Mouse (Mus musculus) lung, postnatal 10 days (tissue): ENCODE results near the gene Atp6v0a1.

Experiments used
- DNase-seq: peaks from one replicate; pipeline ENCODE4 v3.0.0; 2021

The Atp6v0a1 gene

DNA sequence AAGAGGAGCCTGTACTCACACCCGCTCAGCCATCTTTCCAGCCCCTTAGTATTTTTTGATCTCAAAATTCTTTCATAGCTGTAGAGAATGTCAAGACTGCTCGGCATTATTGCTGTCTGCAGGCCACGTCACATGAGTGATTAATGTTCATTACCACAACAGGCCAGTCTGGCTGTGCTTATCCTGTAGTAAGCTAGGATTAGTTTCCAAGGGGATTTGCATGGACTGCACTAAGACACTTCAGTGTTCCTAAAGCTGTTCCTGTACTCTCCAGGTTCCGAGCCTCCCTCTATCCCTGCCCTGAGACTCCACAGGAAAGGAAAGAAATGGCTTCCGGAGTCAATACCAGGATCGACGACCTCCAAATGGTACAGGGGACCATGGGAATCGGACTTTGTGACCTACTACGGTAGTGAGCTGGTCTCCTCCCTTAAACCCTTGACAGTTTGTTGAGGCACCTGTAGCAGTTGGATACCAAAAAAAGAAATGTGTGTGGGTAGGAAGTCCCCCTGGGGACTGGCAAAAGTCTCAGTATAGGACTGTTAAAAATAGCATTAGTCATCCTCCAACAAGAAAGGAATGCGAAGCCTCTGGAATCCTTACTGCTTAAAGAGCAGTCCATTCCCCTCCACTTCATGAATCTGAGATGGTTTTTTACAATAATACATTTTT lies 21.0 kb downstream of the Atp6v0a1 start:
- DNase-seq, result no peak

DNA sequence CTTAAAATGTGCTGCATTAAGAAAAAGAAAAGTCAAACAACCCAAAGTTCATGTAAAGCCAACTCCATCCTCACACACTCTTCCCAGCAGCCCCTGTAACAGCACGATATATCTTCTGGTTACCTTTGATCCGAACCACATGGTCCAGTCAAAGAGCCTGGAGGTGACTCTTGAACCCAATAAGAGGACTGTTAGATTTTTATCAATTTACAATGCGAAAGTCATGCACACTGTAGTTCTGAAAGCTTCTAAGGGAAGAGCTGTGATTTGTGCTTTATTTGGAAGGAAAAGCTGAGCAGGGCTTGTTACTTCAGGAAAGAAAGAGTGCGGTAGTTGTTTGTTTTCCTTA lies 21.5 kb downstream of the Atp6v0a1 start:
- DNase-seq, result no peak

DNA sequence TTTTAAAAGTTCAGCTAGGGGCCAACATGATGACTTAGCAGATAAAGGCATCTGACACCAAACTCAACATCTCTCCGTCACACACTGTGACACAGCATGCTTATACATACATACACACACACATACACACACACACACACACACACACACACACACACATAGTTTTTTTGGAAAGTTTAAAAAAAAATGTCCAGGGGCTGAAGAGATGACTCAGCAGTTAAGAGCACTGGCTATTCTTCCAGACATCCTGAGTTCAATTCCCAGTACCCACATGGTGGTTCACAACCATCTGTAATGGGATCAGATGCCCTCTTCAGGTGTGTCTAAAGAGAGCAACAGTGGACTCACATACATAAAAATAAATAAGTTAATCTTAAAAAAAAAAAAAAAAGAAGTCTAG lies 22.2 kb downstream of the Atp6v0a1 start:
- DNase-seq, result no peak

DNA sequence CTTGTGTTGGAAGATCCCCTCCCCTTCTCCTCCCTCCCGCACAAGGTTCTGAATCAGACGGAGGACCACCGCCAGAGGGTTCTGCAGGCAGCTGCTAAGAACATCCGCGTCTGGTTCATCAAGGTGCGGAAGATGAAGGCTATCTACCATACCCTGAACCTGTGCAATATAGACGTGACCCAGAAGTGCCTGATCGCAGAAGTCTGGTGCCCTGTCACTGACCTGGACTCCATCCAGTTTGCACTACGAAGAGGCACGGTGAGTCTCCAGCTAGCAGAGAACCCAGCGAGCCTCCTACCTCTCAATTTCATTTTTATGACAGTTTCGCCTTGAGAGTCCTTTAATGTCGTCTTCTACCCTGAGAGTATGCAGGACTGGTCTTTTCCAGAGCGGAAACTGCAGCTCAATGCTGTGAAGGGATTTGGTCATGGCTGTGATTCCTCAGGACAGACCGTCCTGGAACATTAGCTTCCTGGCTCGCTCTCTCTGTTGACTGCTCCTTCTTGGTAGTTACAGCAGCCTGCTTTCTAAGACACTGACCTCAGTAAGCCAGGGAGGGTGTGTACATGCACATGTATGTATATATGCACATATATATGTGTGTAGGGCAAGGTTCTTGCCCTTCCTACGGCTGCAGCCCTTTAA lies 24.7 kb downstream of the Atp6v0a1 start:
- DNase-seq, result no peak

DNA sequence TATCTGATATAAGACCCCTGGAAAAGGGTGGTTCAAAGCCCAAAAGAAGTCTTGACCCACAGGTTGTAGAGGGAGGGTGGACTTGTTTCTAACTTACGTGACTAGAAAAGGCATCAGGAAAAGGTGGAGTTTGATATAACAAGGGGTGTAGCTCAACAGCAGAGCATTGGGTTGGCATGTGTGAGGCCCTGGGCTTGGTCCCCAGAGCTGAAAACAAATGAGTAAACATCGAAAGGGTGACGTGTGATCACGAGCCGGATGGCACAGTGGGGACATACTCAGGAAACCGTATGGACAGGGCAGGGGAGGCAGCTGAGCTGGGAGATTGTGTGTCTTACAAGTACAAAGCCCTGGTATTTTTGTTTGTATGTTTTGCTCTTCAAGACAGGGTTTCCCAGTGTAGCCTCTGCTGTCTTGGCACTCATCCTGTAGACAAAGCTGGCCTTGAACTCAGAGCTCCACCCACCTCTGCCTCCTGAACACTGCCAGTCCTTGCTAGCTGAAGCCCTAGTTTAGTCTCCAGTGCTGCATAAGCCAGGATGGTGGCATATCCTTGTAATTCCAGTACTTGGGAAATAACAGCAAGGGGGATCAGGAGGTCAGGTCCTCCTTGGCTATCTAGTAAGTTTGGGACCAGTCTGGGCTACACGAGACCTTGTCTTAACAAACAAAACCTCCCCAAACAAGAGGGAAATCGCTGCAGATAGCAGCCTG lies 25.5 kb downstream of the Atp6v0a1 start:
- no peak for DNase-seq

DNA sequence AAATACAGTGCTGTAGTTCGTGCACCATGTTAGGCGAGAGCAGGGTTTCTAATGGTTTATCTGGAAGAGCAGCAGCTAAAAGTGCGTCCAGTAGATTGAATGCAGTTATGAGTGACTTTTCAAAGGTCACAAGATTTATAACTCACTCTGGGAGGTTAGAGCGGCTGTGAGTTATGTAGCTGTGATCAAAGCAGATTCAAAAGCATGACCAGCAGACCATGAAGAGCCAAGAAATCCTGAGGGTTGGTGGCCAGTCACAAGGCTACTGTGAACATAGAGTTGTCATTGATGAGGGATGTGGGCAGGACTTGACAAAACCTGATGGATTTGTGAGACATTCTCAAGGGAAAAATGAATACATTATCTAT lies 26.1 kb downstream of the Atp6v0a1 start:
- no peak for DNase-seq

DNA sequence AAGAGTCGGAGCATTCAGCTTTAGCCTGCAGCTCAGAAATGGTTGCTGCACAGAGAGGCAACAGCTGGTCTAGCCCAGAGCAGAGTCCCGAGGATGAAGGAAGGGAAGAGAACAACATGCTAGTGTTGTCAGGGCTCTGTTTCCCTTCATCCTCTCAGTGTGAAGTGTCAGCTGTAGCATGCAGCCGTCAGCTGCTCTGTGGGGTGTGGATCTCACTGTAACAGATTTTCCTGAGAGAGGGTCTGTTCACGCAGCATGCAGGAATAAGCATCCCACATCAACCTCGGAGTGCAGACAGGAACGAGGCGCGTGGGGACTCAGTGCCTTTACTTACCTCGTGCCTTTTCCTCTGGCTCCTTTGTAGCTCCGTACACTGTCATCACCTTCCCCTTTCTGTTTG lies 28.5 kb downstream of the Atp6v0a1 start:
- no peak for DNase-seq

DNA sequence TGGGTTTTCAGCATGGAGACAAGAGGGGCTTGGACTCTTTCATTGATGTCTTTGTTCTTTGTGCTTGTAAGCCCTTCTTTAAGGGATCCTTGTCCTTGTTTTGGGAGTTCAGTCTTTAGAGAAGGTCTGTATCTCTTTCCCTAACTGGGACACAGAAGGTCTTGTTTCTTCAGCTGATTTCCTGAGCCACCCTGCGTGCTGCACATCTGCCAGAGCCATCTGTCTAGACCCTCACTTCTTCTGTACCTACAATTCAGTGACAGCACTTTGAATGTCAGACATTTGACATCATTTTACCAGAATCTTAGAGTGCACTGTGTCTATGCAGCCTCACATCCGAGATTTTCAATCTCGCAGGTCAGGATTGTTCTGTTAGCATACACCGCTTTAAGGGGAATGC lies 36.6 kb downstream of the Atp6v0a1 start:
- DNase-seq, result no peak

DNA sequence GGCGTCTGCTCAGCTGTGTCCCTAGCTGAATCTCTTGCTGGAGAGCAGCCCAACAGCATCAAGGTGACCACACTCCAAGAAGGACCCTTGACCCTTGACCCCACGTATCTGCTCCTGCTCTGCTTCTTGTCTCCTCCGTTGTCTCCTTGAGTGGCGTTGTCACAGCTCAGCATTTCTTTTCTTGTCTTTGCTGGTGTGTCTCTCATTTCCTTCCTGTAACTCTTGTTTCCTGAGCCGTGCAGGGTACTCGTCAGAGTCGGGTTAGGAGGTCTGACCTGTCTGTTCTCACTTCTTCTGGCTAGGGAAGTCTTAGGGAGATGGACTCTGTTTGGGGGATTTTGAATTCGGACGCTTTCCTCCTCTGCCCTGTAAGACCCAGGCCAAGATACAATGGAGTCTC lies 37.2 kb downstream of the Atp6v0a1 start:
- DNase-seq, result no peak

DNA sequence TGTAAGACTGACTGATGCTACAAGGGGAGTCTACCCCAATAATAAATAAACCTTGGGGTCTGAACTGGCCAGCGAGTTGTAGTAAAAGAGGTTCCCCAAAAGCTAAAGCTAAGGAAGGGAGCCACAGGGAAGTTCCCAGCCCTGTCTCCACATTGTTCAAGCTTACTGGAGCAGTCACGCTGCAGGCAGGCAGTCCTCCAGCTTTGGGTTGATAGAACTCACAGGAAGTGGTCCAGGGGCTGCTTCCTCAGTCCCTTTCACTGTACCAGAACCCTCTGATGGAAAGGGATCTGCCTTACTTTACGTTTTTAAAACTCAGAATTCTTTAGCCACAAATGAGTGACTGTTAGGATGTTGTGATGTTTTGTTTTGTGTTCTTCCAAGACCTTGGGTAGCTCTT lies 38.2 kb downstream of the Atp6v0a1 start:
- DNase-seq, result no peak

DNA sequence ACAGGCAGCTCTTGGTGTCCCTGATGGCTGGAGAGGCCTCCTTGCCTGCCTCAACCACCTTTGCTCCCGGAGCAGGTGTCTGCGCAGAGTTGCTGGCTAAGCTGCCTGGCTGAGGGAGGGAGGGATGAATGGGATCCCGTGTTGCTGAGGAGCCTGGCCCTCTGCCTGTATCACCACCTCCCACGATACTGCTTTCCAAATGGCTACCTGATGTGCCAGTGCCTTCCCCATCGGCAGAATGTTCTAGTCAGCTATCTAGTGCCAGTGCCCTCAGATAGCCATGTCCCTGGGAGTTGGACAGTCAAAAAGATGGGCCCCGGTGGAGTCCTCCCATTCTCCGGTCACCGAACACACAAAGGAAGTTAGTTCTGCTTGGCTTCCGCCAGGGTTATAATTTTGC lies 41.1 kb downstream of the Atp6v0a1 start:
- DNase-seq, result no peak

DNA sequence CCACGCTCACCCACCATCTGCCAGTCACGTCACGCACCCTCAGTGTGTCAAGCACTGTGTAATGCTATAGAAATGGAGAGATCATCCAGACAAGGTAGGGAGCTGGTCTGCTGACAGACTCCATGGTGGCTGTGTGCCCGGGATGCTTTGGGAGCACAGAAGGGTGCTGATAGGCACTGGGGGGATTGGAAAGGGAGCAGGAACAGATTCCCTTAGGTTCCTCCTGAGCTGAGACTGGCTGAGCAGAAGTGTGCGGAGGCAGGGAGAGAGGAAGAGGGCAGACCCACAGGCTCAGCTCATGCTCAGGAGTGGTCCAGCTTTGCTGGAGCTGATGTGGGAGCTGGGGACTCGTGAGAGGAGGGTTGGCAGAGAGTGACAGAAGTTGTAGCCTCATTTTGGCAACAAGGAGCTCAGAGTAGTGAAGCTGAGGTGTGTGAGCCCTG lies 41.8 kb downstream of the Atp6v0a1 start:
- DNase-seq, result no peak

DNA sequence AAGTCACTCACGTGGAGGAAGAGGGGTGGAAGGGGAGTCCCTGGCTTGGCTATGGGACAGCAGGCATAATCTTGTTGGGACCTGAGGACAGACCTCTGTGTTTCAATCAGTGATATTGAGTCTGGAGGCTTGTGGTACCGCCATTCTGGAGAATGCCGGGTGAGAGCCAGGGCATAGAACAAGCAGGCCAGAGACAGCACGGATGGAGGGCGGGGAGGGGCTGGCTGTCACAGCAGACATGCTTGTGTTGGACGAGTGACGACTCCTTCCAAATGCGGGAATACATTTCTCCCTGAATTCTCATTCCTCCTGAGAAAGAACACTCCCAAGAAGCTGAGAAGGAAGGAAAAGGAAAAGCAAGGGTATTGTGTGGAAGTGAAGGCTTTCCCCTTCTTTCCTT lies 42.4 kb downstream of the Atp6v0a1 start:
- no peak for DNase-seq

DNA sequence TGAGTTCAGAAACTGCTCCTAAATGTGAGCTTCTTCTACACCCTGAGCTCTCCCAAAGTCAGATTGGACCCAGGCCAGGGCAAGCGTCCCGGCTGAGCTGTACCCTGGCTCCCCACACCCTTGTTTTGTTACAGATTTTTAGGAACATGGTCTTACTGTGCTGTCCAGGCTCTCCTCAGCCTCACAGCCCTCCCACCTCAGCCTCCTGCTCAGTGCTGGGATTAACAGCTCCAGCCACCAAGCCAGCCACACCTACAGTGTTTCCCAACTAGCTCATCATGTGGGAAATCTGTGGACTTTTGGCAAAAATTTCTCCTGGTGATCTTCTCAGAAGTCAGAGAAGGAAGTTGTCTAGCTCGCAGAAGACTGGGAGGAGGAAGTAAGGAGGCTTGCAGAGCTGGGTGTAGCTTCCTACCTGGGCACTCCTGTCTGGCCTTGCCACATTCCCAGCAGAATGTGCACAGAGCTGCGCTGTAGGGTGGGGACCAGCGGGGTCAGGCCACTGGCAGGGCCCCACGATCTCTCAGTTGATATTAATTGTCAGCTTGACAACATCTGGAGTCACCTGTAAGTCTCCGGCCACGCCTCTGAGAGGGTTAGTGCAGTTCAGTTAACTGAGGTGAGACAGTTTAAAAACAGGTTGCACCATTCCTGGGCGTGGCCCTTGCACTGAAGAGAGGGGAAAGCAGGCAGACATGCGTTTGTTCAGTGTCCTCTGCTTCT lies 43.7 kb downstream of the Atp6v0a1 start:
- DNase-seq, result peak; percentile 62

DNA sequence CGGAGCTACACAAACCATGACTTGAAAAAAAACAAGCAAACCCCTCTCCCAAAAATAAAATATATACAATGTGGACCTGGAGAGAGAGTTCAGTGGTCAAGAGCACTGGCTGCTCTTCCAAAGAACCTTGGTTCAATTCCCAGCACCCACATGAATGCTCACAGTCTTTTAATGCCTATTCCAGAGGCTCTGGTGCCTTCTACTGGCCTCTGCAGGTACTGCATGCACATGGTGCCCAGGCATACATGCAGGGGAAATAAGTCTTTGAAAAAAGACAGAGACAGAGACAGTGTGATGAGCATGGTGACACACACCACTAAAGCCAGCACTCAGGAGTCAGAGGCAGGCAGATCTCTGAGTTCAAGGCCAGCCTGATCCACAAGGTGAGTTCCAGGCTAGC lies 44.7 kb downstream of the Atp6v0a1 start:
- DNase-seq, result no peak

DNA sequence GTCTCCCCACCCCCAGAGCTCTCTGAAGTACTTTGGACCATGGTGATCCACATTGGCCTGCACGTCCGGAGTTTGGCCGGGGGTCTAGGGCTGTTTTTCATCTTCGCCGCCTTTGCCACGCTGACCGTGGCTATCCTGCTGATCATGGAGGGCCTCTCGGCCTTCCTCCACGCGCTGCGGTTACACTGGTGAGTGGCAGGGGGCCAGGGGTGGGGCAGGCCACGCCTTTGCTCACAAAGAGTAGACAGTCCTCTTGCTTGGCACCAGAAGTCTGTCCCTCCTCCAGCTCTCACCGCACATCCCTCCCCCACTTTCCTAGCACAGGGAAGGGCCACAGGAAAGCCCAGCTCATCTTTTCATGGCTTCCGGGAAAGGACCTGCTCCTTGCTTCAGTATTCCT lies 46.2 kb downstream of the Atp6v0a1 start:
- peak; percentile 40 for DNase-seq

DNA sequence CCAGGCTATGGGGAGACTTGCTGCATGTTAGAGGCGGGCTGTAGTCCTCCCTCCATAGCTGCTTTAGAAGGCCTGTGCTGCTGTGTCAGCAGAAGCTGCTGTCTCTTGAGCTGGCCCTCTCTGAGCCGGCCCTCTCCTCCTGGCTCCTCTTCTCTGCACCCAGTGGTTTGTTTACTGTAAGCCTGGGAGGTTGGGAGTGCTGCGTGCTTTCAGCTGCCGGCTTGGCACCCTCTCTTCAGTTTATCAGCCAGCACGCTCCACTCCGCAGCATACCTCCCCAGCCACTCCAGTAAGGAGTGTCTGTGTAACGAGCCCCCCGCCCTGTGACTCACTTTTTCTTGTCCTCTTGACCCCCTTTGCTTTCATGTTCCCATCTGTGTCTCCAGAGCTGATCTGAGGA lies 47.6 kb downstream of the Atp6v0a1 start:
- DNase-seq, result peak; percentile 85

DNA sequence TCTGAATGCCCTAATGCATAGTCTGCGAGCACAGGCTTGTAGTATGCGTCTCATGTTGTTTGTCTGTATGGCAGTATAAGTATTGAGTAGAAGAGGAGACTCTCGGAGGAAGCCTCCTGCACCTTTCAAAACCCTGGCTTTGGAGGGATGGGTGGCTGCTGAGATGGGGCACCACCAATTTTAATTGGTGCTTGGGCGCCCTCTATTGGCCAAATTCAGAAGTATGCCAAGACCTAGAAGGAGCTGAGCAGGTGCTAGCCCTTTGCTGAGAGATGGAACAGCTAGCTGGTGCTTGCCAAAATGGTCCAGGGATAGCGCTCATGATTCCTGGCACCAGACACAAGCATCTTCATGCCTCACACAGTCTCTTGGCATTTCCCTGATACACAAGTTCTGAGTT lies 48.6 kb downstream of the Atp6v0a1 start:
- DNase-seq, result peak; percentile 94

DNA sequence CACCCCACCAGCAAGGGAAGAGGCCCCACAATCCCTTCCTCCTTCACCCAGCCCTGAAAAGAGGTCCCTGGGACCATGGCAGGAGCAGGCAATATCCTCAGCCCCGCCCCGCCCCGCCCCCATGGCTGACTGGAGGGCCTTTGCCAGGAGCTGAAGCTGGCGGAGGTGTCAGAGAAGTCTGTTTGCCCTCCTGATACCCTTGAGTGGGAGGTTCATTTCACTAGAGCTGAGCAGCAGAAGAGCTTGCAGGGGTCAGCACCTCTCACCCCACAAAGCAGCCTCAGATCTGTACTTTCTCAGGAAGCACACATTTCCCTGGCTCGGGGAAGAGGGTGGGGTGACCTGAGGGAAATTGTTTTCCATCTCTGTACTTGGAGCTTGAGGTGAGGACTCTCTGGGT lies 49.5 kb downstream of the Atp6v0a1 start:
- no peak for DNase-seq

DNA sequence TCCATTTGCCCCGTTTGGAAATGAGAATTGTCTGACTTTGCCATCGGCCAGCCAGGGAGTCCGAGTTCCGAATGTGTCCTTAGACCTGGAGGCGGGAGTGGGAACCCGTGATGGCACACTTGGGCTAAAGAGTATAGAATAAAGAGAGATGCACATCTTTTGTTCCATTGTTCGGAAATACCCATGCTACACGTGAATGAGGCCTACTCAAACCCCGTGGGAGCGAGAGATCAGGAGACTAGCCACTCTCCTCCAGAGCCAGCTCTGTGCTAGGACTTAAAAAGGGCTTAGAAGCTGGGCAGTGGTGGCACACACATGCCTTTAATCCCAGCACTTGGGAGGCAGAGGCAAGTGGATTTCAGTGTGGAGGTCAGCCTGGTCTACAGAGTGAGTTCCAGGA lies 50.2 kb downstream of the Atp6v0a1 start:
- no peak for DNase-seq

DNA sequence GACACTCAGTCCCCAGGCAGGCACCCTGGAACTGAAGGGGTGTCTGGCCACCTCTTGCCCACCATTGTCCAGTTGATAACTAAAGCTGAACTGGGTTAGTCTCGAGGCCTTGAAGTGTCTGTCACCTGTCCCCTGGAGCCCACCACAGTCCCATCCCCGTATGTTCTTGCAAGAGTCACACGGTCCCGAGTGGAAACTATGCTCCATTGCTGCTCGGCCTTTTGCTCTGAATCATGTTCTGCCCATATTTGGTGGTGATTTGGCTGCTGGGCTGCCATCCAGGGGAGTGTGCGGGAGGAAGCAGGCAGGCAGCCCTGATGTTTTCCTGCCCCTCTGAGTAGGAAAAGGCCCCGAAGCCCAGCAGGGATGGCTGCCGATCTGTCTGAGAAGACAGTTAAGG lies 50.9 kb downstream of the Atp6v0a1 start:
- DNase-seq, result peak; percentile 88

DNA sequence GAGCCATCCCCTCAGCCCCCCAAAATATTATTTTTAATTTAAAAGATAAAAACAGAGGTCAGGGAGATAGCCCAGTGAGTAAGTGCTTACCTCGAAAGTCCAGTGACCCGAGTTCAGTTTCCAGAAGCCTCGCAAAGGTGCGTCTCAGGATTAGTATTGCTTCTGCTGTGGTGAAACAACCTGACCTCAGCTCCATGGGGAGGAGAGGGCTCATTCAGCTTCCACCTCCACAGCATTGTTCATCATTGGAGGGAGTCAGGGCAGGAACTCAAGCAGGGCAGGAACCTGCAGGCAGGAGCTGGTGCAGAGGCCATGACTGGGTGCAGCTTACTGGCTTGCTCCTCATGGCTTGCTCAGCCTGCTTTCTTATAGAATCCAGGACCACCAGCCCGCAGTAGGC lies 51.8 kb downstream of the Atp6v0a1 start:
- DNase-seq, result no peak

DNA sequence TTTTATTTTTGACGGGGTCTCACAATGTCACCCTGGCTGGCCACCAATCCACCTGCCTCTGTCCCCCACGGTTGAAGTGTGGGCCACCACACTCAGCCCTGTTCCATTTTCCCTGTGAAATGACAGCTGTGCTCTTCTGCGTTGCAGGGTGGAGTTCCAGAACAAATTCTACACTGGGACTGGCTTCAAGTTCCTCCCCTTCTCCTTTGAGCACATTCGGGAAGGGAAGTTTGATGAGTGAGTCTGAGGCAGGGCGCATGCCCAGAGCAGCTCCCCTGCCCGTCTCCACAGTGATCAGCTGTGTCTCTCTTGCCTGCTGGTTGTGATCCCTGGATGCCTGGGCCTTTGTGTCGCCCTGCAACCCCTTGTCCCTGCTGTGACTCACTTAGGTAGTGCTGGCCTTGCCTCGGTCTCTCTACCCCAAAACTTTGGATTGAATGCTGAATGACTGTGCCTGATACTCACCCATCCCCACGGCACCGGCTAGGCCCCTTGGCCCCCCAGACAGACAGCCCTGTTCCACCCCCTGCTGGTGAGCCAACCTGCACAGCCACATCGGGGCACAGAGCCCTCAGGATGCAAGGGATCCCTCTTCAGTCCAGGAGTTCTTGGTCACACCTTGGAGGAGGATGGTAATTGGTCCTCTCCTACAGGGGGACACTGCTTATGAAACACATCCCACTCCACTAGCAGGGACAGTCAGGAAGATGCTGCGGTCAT lies 53.1 kb downstream of the Atp6v0a1 start:
- peak; percentile 75 for DNase-seq
